Mouse (Mus musculus): ENCODE data around the gene Ccnk.

Gene Ccnk

DNA sequence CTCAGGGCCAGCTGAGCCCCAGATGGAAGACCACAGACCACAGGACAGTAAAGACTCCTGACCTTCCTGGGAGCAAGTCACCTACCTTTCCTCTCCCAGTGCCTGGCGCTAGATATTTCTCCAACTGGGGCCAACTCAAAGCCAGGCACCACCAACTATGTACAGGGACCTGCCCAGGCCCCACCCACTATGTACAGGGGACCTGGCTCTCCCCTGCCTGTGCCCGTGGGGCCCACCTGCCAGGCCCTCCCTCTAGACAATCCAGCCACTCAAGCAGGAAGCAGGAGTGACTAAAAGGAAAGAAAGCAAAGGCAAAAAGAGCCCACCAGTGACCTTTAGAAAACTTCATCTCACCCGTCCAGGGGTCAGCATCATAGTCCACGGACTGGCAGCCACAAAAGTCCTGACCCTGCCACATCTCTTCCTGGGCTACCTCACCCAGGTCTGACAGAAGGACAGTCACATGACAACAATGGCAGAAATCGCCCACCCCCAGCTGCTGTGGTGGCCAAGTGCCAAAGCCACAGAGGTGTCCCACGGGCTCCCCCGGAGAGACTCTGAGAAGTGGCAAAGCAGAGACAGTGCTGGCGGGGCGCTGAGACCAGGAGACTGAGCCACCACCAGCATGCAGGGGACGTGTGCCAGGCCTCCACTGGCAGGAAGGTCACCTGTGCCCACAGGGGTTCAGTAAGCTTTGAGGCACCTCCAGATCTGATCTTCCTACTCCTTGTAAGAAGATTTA is 67.6 kb downstream of the Ccnk start:
- no peak for DNase-seq (ENCODE audit: low spot score)

DNA sequence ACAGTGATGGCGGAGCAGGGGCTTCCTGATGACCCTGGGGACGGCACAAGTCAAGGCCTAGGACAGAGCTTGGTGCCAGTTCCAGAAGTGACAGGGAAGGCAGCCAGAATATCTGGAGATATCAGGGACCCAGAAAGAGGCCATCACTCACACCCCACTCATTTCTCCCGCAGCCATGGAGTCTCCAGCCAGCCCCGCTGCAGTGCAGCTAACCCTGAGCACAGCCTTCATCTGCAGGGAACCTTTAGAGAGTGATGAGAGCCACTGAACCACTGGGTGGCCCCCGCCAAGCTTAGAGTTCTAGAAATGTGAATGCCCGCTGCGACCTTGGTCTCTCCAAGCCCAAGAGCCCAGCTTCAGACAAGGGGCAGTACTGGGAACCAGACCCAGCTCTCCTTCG is 69.6 kb downstream of the Ccnk start:
- no peak for DNase-seq (ENCODE audit: low spot score)

GRCm38 (mm10) chr12:108249522-108249921 is 70.1 kb downstream of the Ccnk start:
- no peak for DNase-seq (ENCODE audit: low spot score)

- DNase-seq (ENCODE audit: low spot score): no peak
Observed at GRCm38 (mm10) chr12:108251034-108251792, 71.8 kb downstream of the Ccnk start.

GRCm38 (mm10) chr12:108251825-108252542 is 72.6 kb downstream of the Ccnk start:
- DNase-seq (ENCODE audit: low spot score): no peak

Measured in yolk sac, embryonic 10.5 days (tissue).